20 mouse cellular contexts compared by ENCODE assay signal in the genomic region with DNA sequence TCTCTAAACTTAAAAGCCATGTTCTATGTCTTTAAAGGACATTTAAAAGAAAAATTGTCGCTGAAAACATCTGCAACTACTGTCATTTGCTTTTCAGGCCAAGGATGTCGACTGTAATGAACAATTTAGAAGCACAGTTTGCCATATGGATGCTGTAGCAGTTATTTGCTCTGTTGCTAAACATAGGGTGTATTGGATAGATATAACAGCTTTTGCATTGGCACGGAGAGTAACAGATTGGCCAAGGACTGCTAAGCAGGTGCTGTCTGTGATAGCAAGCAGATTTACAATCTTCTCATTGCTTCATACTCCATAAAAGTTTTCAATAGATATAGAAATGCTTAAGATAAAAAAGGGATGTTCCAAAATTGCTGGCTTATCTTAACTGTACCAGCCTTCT. TPM values are rescaled to one million over a fixed set of nuclear protein-coding genes. Genes with fewer than 3 reads are reported as not detected.
DNase-seq lines count a peak whose midpoint lies in the region; ATAC-seq and TF ChIP-seq lines count a peak whose summit lies in the region.
"Had no signal": no experiment of that assay in that cellular context is flagged by ENCODE, and none has a peak within 500 bp of the region (broad histone marks: within the 10 kb centered on the region; RNA-seq: fewer than 3 reads in every experiment).

No protein-coding gene starts in this region.

- no peak overlapping the region for H3K4me2 ChIP-seq in midbrain, postnatal 0 days (ENCODE audit: low read depth, low read length, poor library complexity, severe bottlenecking)
- H3K4me2 ChIP-seq in midbrain, embryonic 15.5 days = no peak overlapping the region
- H3K4me2 ChIP-seq: embryonic facial prominence, embryonic 12.5 days; hindbrain, embryonic 15.5 days; limb, embryonic 15.5 days; lung, embryonic 14.5 days had no signal

- H3K36me3 ChIP-seq in midbrain, postnatal 0 days (ENCODE audit: insufficient read depth, low read length) = no peaks in the 10 kb centered on the region
- no peaks in the 10 kb centered on the region for H3K36me3 ChIP-seq in midbrain, embryonic 15.5 days (replicated peaks)
- H3K36me3 ChIP-seq: embryonic facial prominence, embryonic 12.5 days; G1E; hindbrain, embryonic 15.5 days; limb, embryonic 15.5 days had no signal

- no peaks in the 10 kb centered on the region for H3K27me3 ChIP-seq in midbrain, postnatal 0 days (ENCODE audit: insufficient read depth, low read length)
- H3K27me3 ChIP-seq in midbrain, embryonic 15.5 days (replicated peaks) = no peaks in the 10 kb centered on the region
- H3K27me3 ChIP-seq: embryonic facial prominence, embryonic 12.5 days; hindbrain, embryonic 15.5 days; limb, embryonic 15.5 days; megakaryocyte, embryonic 14.5 days had no signal

- ATAC-seq in midbrain, postnatal 0 days (ENCODE audit: low FRiP score) = no peak
- ATAC-seq in midbrain, embryonic 15.5 days (replicated peaks) = no peak
- ATAC-seq in megakaryocyte progenitor cell, adult 5-6 weeks (replicated peaks; ENCODE audit: poor library complexity) = no peak

- H3K27ac ChIP-seq in midbrain, postnatal 0 days (ENCODE audit: low read depth, low read length) = no peak overlapping the region
- no peak overlapping the region for H3K27ac ChIP-seq in midbrain, embryonic 15.5 days
- H3K27ac ChIP-seq: embryonic facial prominence, embryonic 12.5 days; hindbrain, embryonic 15.5 days; limb, embryonic 15.5 days; stomach, postnatal 0 days had no signal

- no peaks in the 10 kb centered on the region for H3K9me3 ChIP-seq in midbrain, postnatal 0 days (ENCODE audit: low read length)
- H3K9me3 ChIP-seq in midbrain, embryonic 15.5 days = no peaks in the 10 kb centered on the region
- H3K9me3 ChIP-seq: embryonic facial prominence, embryonic 12.5 days; hindbrain, embryonic 15.5 days; limb, embryonic 15.5 days; megakaryocyte, embryonic 14.5 days had no signal

- no peak overlapping the region for H3K4me3 ChIP-seq in midbrain, postnatal 0 days (ENCODE audit: low read depth, low read length)
- H3K4me3 ChIP-seq in midbrain, embryonic 15.5 days = no peak overlapping the region
- H3K4me3 ChIP-seq: embryonic facial prominence, embryonic 12.5 days; hindbrain, embryonic 15.5 days; limb, embryonic 15.5 days; megakaryocyte, embryonic 14.5 days had no signal

- no peak for TF ChIP-seq CTCF in midbrain, postnatal 0 days (IDR thresholded peaks at IDR 0.05)

- 65% methylated on average over 3 of the region's 3 CpGs for WGBS in midbrain, postnatal 0 days
- 72% methylated on average over 3 of the region's 3 CpGs for WGBS in midbrain, embryonic 15.5 days

- no peaks in the 10 kb centered on the region for H3K4me1 ChIP-seq in midbrain, postnatal 0 days (ENCODE audit: insufficient read depth, low read length)
- H3K4me1 ChIP-seq in midbrain, embryonic 15.5 days = no peaks in the 10 kb centered on the region
- H3K4me1 ChIP-seq: embryonic facial prominence, embryonic 12.5 days; hindbrain, embryonic 15.5 days; limb, embryonic 15.5 days; megakaryocyte, embryonic 14.5 days had no signal

- H3K9ac ChIP-seq in midbrain, postnatal 0 days (replicated peaks; ENCODE audit: low read length, poor library complexity, severe bottlenecking) = no peak overlapping the region
- no peak overlapping the region for H3K9ac ChIP-seq in midbrain, embryonic 15.5 days
- H3K9ac ChIP-seq: embryonic facial prominence, embryonic 12.5 days; hindbrain, embryonic 15.5 days; limb, embryonic 15.5 days; lung, embryonic 14.5 days had no signal

- DNase-seq in midbrain, postnatal 0 days (ENCODE audit: low spot score) = peak; percentile 8
- DNase-seq in frontal cortex, postnatal 36 days (ENCODE audit: low spot score in 2 of 2) = peak; percentile 3 to 52
- peak; percentile 47 to 56 for DNase-seq in left cerebral cortex, adult 9 months (ENCODE audit: low spot score in 2 of 2)
- peak; percentile 74 for DNase-seq in telencephalon, adult 2 months (ENCODE audit: low read depth, low spot score)
- no peak for DNase-seq in adrenal gland, postnatal 10 days
- DNase-seq: adrenal gland, postnatal 25 days; cerebellum, postnatal 25 days; heart, adult 11 months; kidney, adult 9 months; lung, embryonic 14.5 days; spleen, adult 18-20 months had no signal

RNA-seq across cellular contexts. Expression of a gene that starts 57.6 kb away (rescaled TPM):
- total RNA-seq in midbrain, postnatal 0 days (2014; rRNA removed) = 11.6 and 14.6 TPM in 2 replicates
- polyA plus RNA-seq in midbrain, postnatal 0 days (2015; fragmentation: Nextera tagmentation; extraction: Ambion mirVana) = 2.3 and 2.5 TPM in 2 replicates
- polyA plus RNA-seq in midbrain, embryonic 15.5 days (2015; fragmentation: Nextera tagmentation; extraction: Ambion mirVana) = 1.4 and 1.7 TPM in 2 replicates
- total RNA-seq in adrenal gland, postnatal 10 days (2021) = under 1 TPM in 1 of 2 experiments, not detected in 1; 0.03 TPM
- not detected in 2 replicates for total RNA-seq in megakaryocyte progenitor cell, adult 5-6 weeks (2015)
- not detected in 2 replicates for total RNA-seq in megakaryocyte progenitor cell, adult 5-6 weeks (2017)
- total RNA-seq: adrenal gland, postnatal 25 days; monocyte, adult 5-6 weeks had no signal
- polyA plus RNA-seq: G1E; lung, embryonic 14.5 days; stomach, postnatal 0 days had no signal

Comparison
In these comparisons a context has a peak if more than half of its experiments do, and no peak if none do; other contexts are left out.
1. RNA of a gene that starts 57.6 kb away (total RNA-seq): 11.6 to 14.6 TPM in midbrain, postnatal 0 days; 0.03 TPM in adrenal gland, postnatal 10 days and not detected in megakaryocyte progenitor cell, adult 5-6 weeks; every median in the first group is over 10 times any median in the second.